Mouse (Mus musculus) layer of hippocampus, postnatal 25 days (tissue): ENCODE results near the gene Krt7. TPM values are rescaled to one million over a fixed set of nuclear protein-coding genes. Genes with fewer than 3 reads are reported as not detected.

ENCODE experiments used
- DNase-seq, 2 experiments: peaks; one replicate each; pipeline ENCODE4 v3.0.0; 2022; ENCODE audit warnings: mixed read lengths in 2 of 2, low spot score in 1 of 2; ENCODE audit errors: extremely low spot score in 1 of 2
- total RNA-seq, 2 experiments: library from RNA; stranded (reverse); gene quantifications; 2 replicates each; pipeline ENCODE4 v1.2.3; 2021

Krt7 gene
- not detected for total RNA-seq

DNA sequence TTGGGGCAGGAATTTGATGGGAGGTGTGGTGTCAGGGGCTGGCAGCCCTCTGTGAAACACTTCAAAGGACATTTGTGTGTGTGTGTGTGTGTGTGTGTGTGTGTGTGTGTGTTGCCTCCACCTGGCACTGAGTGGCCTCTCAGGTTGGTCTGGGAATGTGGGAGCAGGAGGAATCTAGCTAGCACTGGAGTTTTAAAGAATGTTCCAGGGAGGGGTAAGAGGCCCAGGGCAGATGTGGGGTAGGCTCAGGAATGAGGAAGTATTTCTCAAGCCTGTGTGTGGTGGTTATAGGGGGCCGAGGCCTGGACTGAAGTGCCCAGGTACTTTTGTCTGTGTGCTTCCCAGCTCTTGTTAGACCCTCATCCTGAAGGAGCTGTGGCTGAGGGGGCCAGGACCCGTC is at the start of gene Krt7:
TSS of gene Krt7 (plus strand) at position 269 of the 400 bp plus-strand sequence.
- DNase-seq: no peak

GRCm38 (mm10) chr15:101362393-101363010 is 48.3 kb upstream of the Krt7 start:
- DNase-seq: no peak

GRCm38 (mm10) chr15:101363933-101364332 is 46.9 kb upstream of the Krt7 start:
- DNase-seq: no peak

DNA sequence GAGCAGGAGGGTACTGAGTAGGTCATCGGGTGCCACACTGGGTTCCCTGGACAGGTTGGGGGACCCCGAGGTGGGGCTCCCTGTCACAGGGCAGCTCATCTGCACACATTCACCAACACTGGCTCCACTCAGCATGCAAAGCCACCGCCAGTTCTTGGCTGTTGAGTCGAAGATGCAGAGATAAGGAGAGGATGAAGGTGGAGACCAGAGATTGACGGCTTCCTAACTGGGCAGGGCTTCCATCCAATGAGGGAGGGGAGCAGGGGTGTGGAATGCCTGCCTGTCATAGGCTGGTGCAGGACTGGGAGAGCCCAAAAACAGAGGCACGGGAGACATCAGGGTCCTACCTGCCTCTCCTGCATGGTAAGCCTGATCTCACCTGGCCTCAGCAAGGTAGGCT is 46.4 kb upstream of the Krt7 start:
- DNase-seq: no peak

DNA sequence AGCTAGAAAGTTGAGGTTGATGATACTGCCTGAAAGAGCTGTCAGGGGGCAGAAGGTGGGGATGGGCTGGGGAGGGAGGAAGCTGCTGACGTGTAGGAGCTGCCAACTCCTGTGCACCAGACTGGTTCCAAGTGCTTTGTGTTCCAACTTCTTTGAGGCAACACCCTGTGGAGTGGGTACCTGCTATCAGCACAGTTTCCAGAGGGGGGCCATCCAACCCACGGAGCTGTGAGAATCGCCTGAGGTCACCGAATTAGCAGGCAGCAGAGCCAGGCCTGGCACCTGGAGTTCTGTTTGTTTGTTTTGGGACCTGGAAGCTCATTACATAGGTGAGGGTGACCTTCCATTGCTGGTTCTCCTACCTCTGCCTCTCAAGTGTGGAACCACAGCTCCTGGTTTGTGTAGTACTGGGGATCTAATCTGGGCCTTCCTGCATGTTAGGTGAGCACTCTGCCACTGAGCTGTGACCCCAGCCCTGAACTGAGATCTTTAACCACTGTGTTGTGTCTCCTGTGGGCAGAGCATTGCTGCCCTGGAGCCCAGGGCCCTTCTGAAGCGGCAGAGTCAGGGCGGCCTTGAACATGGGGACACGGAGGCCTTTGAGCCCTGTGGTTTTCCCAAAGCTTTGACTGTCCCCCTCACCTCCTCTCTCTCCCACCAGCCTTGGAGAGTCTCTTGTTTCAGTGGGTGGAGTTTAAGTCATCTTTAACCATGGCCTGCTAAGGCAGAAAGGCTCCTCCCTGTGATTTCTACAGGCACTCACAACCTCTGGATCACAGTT is 45.8 kb upstream of the Krt7 start:
- no peak for DNase-seq

DNA sequence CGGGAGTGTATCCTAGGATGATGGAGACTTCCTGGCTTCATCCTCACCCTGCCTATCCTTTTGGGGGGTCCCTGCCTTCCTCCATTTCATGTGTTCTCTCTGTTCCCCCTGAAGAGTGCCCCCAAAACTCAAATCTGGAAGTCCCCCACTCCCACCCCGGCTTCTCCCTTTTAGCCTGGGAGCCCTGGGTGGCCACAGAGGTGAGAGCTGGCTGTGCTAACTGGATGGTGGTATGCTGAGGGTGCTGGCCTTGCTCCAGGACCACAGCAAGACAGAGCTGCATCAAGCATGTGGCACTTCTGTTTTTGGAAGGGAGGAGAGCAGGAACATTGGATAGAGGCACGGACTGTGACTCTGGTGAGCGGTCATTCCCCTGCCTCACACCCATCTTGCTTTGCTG is 45.1 kb upstream of the Krt7 start:
- DNase-seq: no peak

GRCm38 (mm10) chr15:101366482-101366881 is 44.4 kb upstream of the Krt7 start:
- DNase-seq: no peak

DNA sequence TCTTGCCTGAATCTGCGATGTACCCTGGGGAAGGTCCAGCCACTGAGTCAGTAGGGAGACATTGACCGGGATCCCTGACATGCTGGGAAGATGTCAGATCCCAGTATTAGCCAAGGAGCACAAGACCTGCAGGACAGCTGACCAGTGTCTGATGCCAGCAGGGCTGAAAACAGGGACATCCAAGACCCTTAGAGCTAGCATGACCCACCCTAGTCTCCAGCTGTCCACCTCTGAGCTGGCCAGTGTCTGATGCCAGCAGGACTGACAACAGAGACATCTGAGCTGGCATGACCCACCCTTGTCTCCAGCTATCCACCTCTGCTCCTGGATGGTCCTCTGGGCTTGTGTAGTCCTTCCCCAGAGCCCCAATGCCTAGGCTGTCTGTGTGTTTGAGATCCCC is 43.9 kb upstream of the Krt7 start:
- no peak for DNase-seq

- no peak for DNase-seq
Observed at GRCm38 (mm10) chr15:101367497-101367896, 43.3 kb upstream of the Krt7 start.

DNA sequence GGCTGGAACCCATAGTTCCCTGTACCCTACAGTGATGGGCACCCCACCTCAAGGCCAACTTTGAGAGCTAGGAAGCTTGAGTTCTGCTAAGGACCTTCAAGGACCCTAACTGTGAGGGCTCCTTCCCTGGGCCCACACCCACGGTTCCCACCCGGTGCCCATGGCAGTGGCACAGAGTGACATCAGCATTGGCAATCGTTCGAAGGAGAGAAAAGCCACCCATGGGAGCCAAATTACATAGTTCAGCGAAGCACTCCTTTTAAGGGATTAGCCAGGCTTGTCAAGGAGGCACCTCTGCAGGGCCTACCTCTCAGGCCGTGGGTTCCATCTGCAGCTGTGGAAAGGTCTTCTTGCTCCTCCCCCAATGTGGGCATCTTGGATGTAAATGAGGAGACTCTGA is 42.8 kb upstream of the Krt7 start:
- DNase-seq: no peak

DNA sequence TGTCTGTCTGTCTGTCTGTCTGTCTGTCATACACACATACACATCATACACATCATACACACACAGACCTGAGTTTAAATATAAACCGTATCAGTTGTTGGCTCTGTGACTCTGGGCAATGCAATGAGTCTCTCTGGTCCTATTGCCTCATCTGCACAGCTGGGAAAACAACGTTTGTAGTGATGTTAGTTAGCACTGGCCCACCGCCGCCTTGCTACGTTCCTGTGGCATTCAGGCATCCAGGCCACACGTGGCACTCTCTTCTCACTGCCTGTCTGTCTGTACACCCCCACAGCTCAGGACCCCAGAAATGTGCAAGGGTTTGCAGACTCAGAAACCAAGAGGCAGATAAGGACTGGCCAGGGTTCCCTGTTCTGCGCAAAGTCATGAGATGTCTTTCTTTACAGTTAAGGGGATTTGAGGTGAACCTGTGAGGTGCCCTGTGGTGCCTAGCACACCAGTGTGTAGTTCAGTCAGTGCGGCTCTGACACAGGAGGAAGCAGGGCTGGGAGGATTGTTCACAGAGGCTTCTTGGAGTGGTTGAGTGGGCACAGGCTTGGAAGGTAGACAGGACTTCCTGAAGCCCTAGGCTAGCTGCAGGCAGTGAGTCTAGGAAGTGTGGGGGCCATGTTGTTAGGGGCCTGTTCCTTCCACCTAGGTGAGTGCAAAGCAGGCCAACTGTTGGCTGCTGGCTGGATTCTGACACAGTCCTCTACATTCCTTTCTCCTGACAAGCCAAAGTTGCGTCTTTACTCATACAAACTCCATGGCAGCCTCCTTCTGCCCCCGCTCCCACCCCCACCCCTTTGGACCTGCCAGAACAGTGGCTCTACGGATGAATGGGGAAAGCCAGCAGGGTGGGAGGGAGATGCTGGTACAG is 42.1 kb upstream of the Krt7 start:
- DNase-seq: no peak

DNA sequence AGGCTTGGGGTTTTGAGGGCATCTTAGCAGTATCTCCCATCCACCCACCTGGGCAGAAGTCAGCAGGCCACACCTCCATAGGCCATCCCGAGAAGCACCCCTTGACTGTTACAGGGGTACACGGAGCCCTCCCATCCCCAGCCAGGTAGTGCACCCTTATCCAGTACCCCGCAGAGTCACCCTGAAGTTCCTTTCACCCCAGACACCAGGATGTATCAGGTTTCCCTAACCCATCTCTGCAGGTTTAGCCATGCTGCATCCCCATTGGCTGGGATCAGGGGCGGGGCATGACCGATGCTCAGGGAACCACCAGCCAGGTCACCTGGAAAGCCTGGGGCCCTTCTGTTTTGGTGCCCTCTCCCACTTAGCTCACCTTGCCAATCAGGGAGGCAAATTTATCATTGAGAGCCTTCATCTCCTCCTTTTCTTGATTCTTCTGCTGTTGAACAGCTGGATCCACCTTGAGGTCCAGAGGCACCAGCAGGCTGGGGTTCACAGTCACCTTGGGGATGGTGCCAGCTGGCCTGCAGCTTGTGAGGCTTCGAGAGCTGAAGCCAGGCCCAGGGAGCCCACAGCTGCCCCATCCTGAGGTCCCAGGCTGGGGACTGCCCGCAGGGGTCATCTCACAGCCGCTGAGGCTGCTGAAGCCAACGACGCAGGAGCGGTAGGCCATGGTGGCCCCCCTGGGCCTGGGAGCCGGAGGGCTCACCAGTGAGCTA is 41.3 kb upstream of the Krt7 start:
- no peak for DNase-seq

DNA sequence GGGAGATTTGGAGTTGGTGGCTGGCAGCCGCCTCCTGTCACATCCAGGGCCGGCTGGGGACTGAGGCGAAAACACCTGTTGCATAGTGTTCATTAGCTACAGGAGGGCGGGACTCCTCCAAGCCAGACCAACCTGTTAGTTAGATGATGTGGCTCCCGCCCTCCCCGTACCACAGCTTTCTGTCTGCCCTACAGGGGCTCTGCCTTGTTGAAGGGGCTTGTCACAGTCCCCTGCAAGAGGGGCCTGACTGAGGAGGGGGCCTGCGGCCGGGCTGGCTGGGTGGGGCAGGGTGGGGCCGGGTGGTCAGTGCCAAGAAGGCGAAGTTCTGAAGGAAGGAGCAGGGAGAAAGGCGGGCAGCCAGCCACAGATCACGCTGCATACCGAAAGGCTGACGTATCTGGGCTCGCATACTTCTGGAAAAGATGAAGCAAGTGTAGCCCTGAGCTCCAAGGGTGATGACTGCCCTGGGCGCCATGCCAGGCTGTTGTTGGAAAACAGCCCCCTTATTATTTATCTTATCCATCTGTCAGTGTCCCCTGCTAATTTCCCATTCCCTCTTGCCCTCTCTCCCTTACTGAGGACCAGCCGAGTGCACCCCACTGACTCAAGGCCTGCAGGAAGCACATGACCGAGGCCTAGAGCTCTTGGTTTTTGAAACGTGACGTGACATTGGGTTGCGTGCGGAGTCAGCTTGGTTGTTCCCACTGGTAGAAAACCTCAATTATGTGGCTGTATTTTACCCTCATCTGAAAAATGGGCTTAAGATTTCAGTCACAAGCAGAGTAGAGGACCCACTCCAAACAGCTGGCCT is 40.5 kb upstream of the Krt7 start, which contains the start of gene Krt80:
TSS of gene Krt80 (minus strand) at position 62 of the 811 bp plus-strand sequence.
- DNase-seq: no peak

DNA sequence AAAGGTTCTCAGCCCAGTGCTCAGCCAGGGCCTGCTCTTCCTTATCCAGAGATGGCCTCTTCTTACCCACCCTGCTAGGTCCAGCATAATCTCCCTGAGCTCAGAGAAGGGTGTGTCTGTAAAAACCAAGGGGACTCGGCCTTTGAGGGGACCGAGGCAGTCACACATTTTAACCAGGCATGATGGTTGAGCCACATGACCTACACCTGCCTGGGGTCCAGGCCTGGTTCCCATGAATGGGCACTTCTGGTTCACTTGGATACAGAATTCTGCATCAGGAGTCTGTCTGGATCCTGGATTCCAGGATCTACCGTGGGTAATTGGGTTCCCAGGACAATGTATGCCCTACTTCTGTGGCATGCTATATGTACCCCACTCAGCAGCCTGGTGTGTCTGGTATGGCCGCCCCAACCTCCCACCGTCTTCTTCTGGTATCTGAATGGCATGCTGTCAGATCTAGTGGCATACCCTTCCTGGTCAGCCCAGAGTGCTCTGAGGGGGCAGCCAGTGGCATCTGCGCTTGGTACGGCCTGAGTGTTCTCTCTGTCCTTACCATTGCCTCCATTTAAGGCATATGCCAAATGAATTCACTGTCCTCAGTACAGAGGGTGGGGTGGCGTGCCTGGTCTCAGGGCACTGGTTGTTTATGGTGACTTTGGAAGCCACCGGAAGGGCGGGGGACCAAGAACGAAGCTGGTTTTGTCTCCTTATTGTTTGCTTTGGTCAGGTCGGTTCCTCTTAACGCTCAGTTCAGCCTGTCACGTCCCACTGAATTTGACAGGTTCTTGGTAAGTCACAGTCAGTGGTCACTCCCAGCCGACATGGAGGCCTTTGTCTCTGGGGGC is 39.5 kb upstream of the Krt7 start:
- no peak for DNase-seq

DNA sequence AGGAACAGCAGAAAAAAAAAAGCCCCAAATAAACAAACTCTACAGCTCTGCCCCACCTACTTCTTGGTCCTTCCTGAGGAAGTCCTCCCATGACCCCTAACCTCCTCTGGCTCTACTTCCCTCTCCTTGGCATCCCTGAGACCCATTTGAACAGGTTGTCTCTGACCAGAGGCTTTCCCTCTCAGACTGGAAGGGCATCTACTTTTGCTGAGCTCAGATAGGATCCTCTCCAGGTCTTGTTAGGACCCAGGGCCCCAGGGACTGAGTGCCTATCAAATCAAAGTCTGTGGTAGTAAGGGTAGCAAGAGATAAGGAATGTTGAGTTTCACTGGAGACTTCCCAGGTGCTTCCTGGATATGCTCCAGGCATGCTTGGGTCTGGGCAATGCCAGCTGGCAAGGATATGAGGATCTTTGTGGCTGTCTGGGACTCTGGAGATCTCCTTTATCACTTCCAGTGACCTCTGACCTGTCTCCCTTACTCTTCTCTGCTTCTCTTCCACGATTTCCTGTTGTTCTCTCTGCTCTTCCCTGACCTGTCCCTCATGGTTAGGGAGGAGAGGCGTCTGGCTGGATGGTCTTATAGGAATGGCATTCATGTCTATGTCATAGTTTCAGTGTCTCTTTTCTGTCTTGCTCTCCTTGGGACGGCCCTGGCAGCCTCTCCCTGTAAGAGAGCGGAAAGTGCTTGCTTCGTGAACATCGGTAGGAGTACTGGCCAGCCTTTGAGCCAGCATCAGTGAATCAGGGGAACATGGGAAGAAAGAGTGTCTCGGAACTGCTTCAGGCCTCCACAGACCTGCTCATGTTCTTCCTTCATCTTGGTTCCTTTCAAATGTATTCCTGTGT is 38.5 kb upstream of the Krt7 start:
- no peak for DNase-seq

- no peak for DNase-seq
Observed at GRCm38 (mm10) chr15:101373286-101373898, 37.5 kb upstream of the Krt7 start.

DNA sequence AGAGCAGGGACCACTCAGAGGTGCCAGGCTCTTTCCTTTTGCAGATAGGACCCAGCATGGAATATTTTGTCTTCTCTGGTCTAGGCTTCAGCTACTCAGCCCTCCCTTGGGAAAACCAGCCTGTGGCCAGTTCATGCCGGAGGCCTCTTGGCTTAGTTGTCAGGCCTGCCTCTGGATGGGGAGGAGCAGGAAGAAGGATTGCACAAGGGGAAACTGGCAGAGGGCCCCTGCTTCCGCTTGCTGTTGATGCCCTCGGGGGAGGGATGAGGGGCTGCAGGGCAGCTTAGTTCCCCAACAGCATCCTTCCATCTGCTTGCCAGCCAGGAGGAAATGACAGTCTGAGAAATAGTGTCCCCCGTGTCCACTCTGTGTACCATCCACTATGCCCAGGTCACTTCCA is 36.0 kb upstream of the Krt7 start:
- DNase-seq: no peak
